Mouse (Mus musculus) left cerebral cortex, adult 18-20 months (tissue): ENCODE data around the gene Sgpp2. TPM values are rescaled to one million over a fixed set of nuclear protein-coding genes. Genes with fewer than 3 reads are reported as not detected.
A peak's percentile ranks its signal among the peaks of the same experiment; 100 is the strongest.

Experiments used
- DNase-seq, 2 experiments: peaks; one replicate each; pipeline ENCODE4 v3.0.0; 2021 to 2022; ENCODE audit warnings: low spot score in 2 of 2, mixed read lengths in 1 of 2
- total RNA-seq, 2 experiments: library from RNA; stranded (reverse); gene quantifications; 2 replicates each; pipeline ENCODE4 v1.2.3; 2021

The Sgpp2 gene
- total RNA-seq, 2 experiments from 2014 or later: 11.1 to 15.4 TPM

DNA sequence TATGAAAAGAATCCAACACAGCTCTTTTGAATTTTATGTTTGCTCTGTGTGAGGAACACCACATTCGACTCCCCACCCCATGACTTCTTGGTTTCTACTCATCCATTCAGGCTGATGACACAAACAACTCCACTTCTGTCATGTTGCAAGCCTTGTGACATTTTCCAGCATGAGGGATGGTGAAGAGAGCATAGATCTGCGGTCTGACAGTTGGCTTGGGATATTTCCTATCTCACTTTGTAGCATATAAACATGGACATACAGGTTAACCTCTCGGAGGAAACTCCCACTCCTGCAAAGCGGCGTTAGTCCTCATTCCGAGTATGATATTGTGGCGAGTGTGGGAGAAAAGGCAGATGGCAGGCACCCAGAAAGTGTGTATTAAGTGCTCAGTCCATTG is 27.6 kb downstream of the Sgpp2 start:
- DNase-seq: no peak

- DNase-seq: no peak
Measured at GRCm38 (mm10) chr1:78338212-78338611, 28.1 kb downstream of the Sgpp2 start.

DNA sequence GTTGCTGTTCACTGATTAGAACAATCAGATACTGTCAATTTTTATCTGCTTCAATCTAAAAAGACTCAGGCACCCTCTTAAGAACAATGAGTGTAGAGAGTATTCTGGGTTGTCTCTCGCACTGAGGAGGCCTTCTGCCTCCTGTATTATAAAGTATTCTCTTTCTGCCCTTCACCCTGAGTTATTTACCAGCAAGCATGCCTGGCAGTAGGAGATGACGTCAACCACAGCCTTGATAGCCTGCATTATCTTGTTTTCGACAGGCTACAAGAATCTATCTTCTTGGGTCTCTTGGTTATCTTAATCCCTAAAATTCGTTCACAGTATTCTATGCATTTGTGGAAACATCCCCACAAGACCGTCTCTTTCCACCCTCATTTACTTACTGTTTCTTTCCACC is 29.8 kb downstream of the Sgpp2 start:
- no peak for DNase-seq

DNA sequence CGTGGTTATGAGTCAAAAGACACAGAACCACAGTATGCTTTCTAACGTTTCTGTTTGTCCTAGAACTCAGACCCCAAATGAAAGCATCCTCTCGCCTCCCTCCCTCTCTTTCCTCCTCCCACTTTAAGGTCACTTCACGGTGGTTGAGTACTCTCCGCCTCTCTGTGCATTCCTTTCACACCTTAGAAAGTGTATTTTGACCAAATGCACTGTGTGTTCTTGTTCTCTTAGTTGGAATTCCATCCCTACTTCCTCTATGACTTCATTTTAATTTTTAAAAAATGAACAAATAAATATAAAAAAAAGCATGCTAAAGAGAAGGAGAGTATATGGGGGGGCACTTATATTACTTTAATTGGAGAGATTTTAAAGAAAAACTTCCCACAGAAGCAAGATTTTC is 30.4 kb downstream of the Sgpp2 start:
- no peak for DNase-seq

DNA sequence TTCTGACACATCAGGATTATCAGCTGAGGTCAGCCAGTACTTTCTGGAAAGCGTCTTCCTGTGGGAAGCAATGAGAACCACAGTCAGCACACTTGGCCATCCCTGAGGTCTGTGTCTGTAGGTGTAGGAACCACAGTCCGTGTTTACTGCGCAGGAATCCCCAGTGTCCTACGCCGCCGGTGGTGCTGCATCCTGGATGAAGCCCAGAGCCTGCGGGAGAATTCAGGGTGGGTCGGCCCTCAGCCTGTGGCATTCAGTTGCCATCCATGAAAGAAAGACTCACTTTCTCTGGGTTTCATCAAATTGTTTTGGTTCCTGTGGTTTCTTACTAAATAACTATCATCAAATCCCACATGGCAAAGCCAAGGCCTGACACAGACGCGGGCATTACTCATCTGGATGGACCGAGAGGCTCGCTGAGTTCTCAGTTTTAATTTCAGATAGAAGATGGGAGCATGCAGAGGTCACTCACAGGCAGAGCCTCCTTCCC is 37.2 kb downstream of the Sgpp2 start:
- no peak for DNase-seq

GRCm38 (mm10) chr1:78349219-78349618 is 39.1 kb downstream of the Sgpp2 start:
- no peak for DNase-seq

DNA sequence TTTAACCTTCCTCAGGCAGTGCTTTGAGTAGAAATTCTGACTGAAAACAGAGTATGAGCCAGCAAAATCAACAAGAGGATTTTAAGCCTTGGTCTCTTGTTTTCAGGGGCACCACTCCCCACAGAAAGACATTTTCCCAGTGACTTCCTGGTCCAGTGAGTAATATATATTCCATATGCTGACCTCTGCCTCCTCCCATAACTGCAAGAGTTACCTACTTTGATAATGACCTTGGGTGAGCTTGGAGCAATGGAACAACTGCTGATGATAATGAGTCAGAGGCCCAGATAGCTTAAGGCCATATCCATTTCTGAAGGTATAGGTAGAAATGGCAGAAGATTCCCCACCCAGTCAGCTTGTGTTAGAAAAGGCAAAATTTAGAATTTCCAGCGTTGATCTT is 43.1 kb downstream of the Sgpp2 start:
- no peak for DNase-seq

- DNase-seq: no peak
Measured at GRCm38 (mm10) chr1:78355123-78355522, 45.0 kb downstream of the Sgpp2 start.

DNA sequence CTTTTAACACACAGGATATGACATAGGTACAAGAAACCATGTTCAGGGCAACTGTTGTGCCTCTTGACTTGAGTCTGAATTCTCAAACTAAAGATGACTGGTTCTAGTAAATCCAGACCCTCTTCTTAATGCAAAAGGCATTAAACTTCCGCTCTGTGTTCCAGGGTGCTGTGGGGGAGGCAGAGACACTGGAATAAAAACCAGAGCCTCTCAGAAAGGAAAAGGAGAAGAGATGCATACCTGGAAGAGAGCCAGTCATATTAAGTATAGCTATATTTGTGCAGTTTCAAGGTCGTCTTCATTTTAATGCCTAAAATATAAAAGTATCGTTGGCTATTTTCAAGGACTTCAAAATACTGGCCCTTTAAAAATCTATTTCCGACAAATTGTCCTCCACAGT is 47.3 kb downstream of the Sgpp2 start:
- no peak for DNase-seq

DNA sequence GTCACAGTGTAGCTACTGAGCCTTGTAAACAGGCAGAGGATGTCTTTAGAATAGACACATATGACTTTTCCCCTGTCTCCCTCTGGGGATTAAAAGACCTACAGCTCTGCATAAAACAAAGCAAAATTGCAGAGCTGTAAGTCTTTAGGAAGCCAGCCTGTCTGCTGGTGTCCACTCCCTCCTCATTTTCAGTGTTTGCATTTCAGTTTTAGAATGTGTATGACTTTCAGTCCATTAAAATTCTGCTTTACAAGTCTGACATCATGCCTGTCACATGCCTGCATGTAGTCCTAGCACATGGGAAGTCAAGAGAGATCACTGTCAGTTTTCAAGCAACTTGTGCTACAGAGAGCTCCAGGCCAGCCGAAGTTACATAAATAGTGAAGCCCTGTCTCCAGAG is 47.7 kb downstream of the Sgpp2 start:
- DNase-seq: no peak

GRCm38 (mm10) chr1:78363965-78364889 is 54.1 kb downstream of the Sgpp2 start:
- DNase-seq: no peak

DNA sequence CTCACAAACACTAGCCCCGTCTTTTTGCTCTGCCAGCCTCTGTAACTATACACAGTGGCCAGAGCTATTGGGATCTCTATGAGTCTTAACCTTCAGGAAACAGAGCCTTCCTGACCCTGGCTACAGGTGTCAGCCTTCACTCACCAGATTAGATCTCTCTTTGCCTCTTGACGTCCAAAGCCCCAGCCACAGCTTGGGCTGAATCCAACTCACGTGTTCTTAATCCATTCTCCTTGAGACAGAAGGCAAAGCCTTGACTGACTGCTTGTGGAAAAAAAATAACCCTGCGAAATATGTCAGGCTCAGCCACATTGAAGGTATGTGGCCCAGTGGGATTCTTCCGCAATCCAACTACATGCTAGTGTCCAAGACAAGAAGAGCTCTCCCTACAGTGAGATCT is 57.7 kb downstream of the Sgpp2 start:
- no peak for DNase-seq

GRCm38 (mm10) chr1:78370121-78370520 is 60.0 kb downstream of the Sgpp2 start:
- no peak for DNase-seq

- DNase-seq: peak; percentile 45 to 54
Measured at GRCm38 (mm10) chr1:78371569-78372236, 61.6 kb downstream of the Sgpp2 start.

GRCm38 (mm10) chr1:78372316-78372715 is 62.2 kb downstream of the Sgpp2 start:
- DNase-seq: no peak

DNA sequence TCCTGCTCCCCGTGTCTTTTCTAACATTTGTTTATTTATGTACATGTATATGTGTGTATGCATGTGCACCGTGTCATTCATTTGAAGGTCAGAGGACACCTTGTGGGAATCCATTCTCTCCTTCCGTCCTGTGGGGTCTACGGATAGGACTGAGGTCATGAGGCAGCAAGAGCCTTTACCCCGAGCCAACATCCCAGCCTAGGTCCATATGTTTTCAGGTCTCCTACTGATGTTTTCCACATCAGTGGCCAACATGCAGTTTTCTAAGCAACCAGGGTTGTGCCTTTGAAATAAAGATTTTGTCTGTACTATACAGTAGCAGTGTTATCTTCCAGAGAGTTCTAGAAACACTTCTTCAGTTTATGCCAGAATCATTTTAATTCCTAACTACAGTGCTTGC is 63.7 kb downstream of the Sgpp2 start:
- no peak for DNase-seq

- DNase-seq: no peak
Measured at GRCm38 (mm10) chr1:78375058-78375457, 64.9 kb downstream of the Sgpp2 start.

- no peak for DNase-seq
Measured at GRCm38 (mm10) chr1:78380950-78381349, 70.8 kb downstream of the Sgpp2 start.

DNA sequence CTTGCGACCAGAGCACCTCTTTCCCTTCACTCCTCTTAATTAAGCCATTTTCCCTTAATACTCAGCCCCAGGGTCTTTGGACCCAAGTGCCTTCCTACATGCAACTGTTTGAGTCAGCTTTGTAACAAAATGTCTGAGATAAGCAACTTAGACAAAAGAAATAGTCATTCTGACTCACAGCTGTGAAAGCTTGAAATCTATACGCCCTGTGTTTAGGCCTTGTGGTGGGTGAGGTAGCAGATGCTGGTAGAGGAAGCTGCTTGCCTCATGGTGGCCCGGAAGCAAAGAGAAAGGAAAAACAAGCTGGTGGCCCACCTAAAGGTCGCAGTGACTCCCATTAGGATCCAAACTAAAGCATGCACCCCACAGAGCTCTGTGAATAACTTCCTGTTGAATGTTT is 77.7 kb downstream of the Sgpp2 start:
- DNase-seq: no peak

DNA sequence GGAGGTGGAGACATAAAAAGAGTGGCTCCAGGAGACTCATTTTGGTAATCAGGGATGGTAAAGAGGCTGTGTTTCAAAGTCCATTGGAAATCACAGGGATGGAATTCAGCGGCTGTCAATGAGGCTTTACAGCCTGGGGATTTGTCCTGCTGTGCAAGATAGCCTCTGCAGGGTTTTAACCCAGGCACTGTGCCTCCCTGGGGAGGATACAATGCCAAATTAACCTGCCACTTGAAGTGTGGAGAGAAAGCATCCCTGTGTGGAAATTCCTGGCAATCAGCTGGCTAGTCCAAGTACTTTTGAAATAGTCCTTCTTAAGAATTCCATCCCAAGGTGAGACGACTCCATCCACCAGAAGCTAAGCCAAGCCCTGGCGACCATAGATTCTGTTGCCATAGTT is 78.7 kb downstream of the Sgpp2 start:
- no peak for DNase-seq

- no peak for DNase-seq
Measured at GRCm38 (mm10) chr1:78395191-78395735, 85.1 kb downstream of the Sgpp2 start.

GRCm38 (mm10) chr1:78395737-78396136 is 85.6 kb downstream of the Sgpp2 start:
- DNase-seq: no peak
